Mouse (Mus musculus) bone marrow macrophage, adult 2 months (primary cell): ENCODE data around the gene Mas1.

Experiments
- CTCF ChIP-seq: IDR thresholded peaks from 2 replicates; pipeline ENCODE4 v1.5.1; 2012; ENCODE audit warnings: low read depth, mild to moderate bottlenecking, low read length, moderate library complexity
- POLR2A ChIP-seq: IDR thresholded peaks from 2 replicates; pipeline ENCODE4 v1.6.1; 2012; ENCODE audit warnings: mild to moderate bottlenecking, low read depth, low read length, borderline replicate concordance

DNA sequence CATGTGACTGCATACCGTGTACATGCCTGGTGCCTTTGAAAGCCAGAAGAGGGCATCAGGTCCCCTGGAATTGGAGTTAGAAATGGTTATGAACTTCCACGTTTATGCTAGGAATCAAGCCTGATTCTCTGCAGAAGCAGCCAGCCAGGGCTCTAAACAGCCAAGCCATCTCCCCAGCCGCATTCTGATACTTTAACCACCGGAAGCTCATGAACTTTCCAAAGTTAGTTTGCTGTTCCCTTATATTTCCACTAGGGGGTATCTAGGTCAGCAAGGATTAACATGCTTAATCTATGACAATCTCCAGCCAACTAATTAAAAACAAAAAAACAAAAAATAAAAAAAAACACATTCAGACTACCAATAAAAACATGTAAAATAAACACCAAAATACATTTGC lies 9.9 kb downstream of the Mas1 start:
- TF ChIP-seq POLR2A: no peak
- peak; percentile 40; the same call in 1 of the 2 replicates for TF ChIP-seq CTCF
